Mouse (Mus musculus): ENCODE results near the gene Gm11172. TPM values are rescaled to one million over a fixed set of nuclear protein-coding genes. Genes with fewer than 3 reads are reported as not detected.

Gm11172 gene
- total and polyA plus RNA-seq, 3 experiments = not detected

GRCm38 (mm10) chr16:10786782-10787547, 25.8 kb upstream of the Gm11172 start:
- dilution Hi-C loops (cut with MboI; ENCODE audit: extremely low pct_ligation_motif_present, extremely low pct_unique_long_range_greater_than_20kb, low sequenced_read_pairs) (no loop called here), in situ Hi-C loops (cut with MboI; ENCODE audit: low pct_ligation_motif_present, low pct_unique_long_range_greater_than_20kb, low sequenced_read_pairs) (loop anchor here (5.0 kb wide), 2 partner anchors 120 to 215 kb away; no protein-coding TSS in a partner anchor)
- Histone ChIP-seq H3K9ac (ENCODE audit: insufficient read depth, low read depth) (no peak overlapping the region), H3K36me3 (replicated peaks in 1 of 2; ENCODE audit: control insufficient read depth in 1 of 2, insufficient read depth in 1 of 2, low read length in 1 of 2) (peaks cover 0 to 21% of the 10 kb centered on the region in 2 experiments), H3K27me3 (replicated peaks) (no peaks in the 10 kb centered on the region), H3K27ac (ENCODE audit: insufficient read depth, low read depth) (no peak overlapping the region), H3K4me3 (replicated peaks in 1 of 3; ENCODE audit: low read depth in 2 of 3, low read length in 2 of 3, poor library complexity in 1 of 3) (no peak overlapping the region), H3K9me3 (replicated peaks; ENCODE audit: low read length) (no peaks in the 10 kb centered on the region), H3K4me2 (ENCODE audit: insufficient read depth, low read depth, poor library complexity, severe bottlenecking) (no peak overlapping the region), H3K4me1 (ENCODE audit: control insufficient read depth in 1 of 2, insufficient read depth in 2 of 2) (peaks cover 28 to 44% of the 10 kb centered on the region in 2 experiments), H3K79me2 (replicated peaks; ENCODE audit: control insufficient read depth, extremely low read depth, insufficient read depth, poor library complexity, severe bottlenecking) (peaks cover 16% of the 10 kb centered on the region)
- DNase-seq (ENCODE audit: extremely low read depth) = no peak
- TF ChIP-seq KAT2A (IDR thresholded peaks at IDR 0.05; ENCODE audit: insufficient replicate concordance, low read length) = no peak
- no peak for TF ChIP-seq ZNF384 (IDR thresholded peaks at IDR 0.05; ENCODE audit: low read depth, low read length)
- no peak for TF ChIP-seq USF1 (IDR thresholded peaks at IDR 0.05; ENCODE audit: low read depth, low read length)
- TF ChIP-seq PAX5 (IDR thresholded peaks at IDR 0.05; ENCODE audit: low read length) = no peak
- TF ChIP-seq HCFC1 (IDR thresholded peaks at IDR 0.05; ENCODE audit: low read depth, low read length) = no peak
- TF ChIP-seq EP300 (IDR thresholded peaks at IDR 0.05; ENCODE audit: low read length) = no peak
- no peak for TF ChIP-seq CTCF (conservative IDR thresholded peaks at IDR 0.05 in 1 of 2, IDR thresholded peaks at IDR 0.05 in 1 of 2; ENCODE audit: low read depth in 2 of 2, low read length in 2 of 2)
- no peak for TF ChIP-seq MAX (IDR thresholded peaks at IDR 0.05; ENCODE audit: low read length)
- TF ChIP-seq E2F4 (IDR thresholded peaks at IDR 0.05; ENCODE audit: insufficient replicate concordance, low read depth, low read length) = no peak

- Histone ChIP-seq H3K4me3 (replicated peaks in 1 of 3; ENCODE audit: low read depth in 2 of 3, low read length in 2 of 3, poor library complexity in 1 of 3) (no peak overlapping the region), H3K27me3 (replicated peaks) (no peaks in the 10 kb centered on the region), H3K4me1 (ENCODE audit: control insufficient read depth in 1 of 2, insufficient read depth in 2 of 2) (peaks cover 28 to 40% of the 10 kb centered on the region in 2 experiments), H3K9ac (ENCODE audit: insufficient read depth, low read depth) (no peak overlapping the region), H3K79me2 (replicated peaks; ENCODE audit: control insufficient read depth, extremely low read depth, insufficient read depth, poor library complexity, severe bottlenecking) (peaks cover 16% of the 10 kb centered on the region), H3K36me3 (replicated peaks in 1 of 2; ENCODE audit: control insufficient read depth in 1 of 2, insufficient read depth in 1 of 2, low read length in 1 of 2) (peaks cover 0 to 18% of the 10 kb centered on the region in 2 experiments), H3K27ac (ENCODE audit: insufficient read depth, low read depth) (no peak overlapping the region), H3K4me2 (ENCODE audit: insufficient read depth, low read depth, poor library complexity, severe bottlenecking) (no peak overlapping the region), H3K9me3 (replicated peaks; ENCODE audit: low read length) (no peaks in the 10 kb centered on the region)
- TF ChIP-seq MAFK (IDR thresholded peaks at IDR 0.05; ENCODE audit: insufficient replicate concordance, low read length) (peak; percentile 79; the same call in 1 of the 2 replicates), CHD2 (IDR thresholded peaks at IDR 0.05; ENCODE audit: low read length) (no peak), SMC3 (IDR thresholded peaks at IDR 0.05; ENCODE audit: low read depth, low read length) (peak; percentile 7; the same call in 1 of the 2 replicates), RAD21 (IDR thresholded peaks at IDR 0.05; ENCODE audit: low read depth, low read length) (peak; percentile 16), CTCF (conservative IDR thresholded peaks at IDR 0.05 in 1 of 2, IDR thresholded peaks at IDR 0.05 in 1 of 2; ENCODE audit: low read depth in 2 of 2, low read length in 2 of 2) (peak in 1 of 2 experiments; percentile 51; a peak in 2 of 4 replicates), ZNF384 (IDR thresholded peaks at IDR 0.05; ENCODE audit: low read depth, low read length) (peak; percentile 85), JUND (conservative IDR thresholded peaks at IDR 0.05; ENCODE audit: low read depth, low read length) (no peak), HCFC1 (IDR thresholded peaks at IDR 0.05; ENCODE audit: low read depth, low read length) (no peak)
- DNase-seq (ENCODE audit: extremely low read depth) = no peak
- in situ Hi-C loops (cut with MboI; ENCODE audit: low pct_ligation_motif_present, low pct_unique_long_range_greater_than_20kb, low sequenced_read_pairs) (loop anchor here (5.0 kb wide), 2 partner anchors 120 to 215 kb away; no protein-coding TSS in a partner anchor), dilution Hi-C loops (cut with MboI; ENCODE audit: extremely low pct_ligation_motif_present, extremely low pct_unique_long_range_greater_than_20kb, low sequenced_read_pairs) (no loop called here)
These were observed 25.1 kb upstream of the Gm11172 start for GRCm38 (mm10) chr16:10787548-10788058.

Measured in CH12.LX (cell line).